Mouse (Mus musculus) thymus, adult 2 months (tissue): ENCODE measurements at regions not wholly inside any gene's neighbourhood (a gene's known extent, or its start where the extent isn't known, plus 50 kb on each side); places are given as distances from the start of the nearest gene placed in this dataset.

Experiments used
- CTCF ChIP-seq: fragments of 200-500 bp; IDR thresholded peaks from 2 replicates; pipeline ENCODE4 v1.5.1; 2012; ENCODE audit warnings: mild to moderate bottlenecking, control low read depth, low read length, moderate library complexity, borderline replicate concordance; ENCODE audit not compliant: control insufficient read depth, poor library complexity, insufficient read depth; ENCODE audit errors: extremely low read depth
- POLR2A ChIP-seq: fragments of 200-500 bp; IDR thresholded peaks from 2 replicates; pipeline ENCODE4 v1.6.1; 2012; ENCODE audit warnings: mild to moderate bottlenecking, low read length, control low read depth, moderate library complexity; ENCODE audit not compliant: control insufficient read depth, poor library complexity, insufficient read depth; ENCODE audit errors: extremely low read depth

- TF ChIP-seq POLR2A (no peak), CTCF (no peak)
Measured at GRCm38 (mm10) chr14:74464027-74464682, 176.5 kb upstream of the Htr2a start.
